Mouse (Mus musculus): ENCODE measurements at regions not wholly inside any gene's neighbourhood (a gene's known extent, or its start where the extent isn't known, plus 50 kb on each side); places are given as distances from the start of the nearest gene placed in this dataset.

DNA sequence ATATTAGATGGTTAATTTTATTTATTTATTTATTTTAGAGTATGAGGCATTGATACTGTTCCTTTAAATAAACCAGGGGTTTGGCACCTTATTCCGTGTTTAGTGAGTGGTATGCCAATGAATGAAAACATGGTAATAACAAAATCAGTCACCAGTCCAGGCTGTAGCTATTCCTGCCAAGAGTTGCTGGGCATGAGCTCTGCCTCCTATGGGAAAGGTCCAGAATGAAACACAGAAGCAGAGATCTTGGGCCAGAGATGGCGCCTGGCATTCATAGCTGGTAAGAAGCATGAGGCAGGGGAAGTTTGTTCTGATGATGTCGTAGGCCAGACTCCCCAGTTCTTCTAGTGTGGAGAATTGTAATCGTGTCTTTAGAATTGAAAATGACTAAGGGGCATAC, 190.9 kb upstream of the N4bp1 start:
- WGBS = 93% methylated on average over 4 of the region's 4 CpGs
- Histone ChIP-seq H3K36me3 (replicated peaks) (no peaks in the 10 kb centered on the region), H3K27ac (no peak overlapping the region), H3K4me1 (peaks cover 18% of the 10 kb centered on the region), H3K27me3 (ENCODE audit: poor library complexity, severe bottlenecking) (no peaks in the 10 kb centered on the region), H3K9me3 (no peaks in the 10 kb centered on the region), H3K4me3 (no peak overlapping the region)
- DNase-seq (ENCODE audit: extremely low spot score, low spot score) = no peak

DNA sequence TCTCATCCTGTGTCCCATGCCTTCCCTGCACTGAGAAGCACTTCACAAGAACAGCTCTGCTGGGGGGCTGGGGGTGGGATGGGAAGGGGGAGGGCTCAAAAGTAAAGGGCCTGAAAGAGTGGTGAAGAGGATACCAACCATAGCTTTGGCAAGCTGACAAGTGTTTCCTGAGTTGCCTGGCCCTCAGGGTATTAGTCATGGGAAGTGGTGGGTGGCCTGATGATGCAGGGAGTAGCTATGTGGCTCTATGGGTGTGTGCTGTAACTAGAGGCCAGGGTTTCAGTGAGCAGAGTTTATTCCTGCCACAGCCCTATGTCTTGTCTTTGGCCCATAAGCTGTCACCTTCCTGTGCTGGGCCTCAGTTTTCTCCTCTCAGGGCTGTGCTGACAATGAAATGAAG, 186.2 kb upstream of the N4bp1 start:
- Histone ChIP-seq H3K4me1 (no peaks in the 10 kb centered on the region), H3K4me3 (no peak overlapping the region), H3K9me3 (peaks cover 7% of the 10 kb centered on the region; the same call in 1 of the 2 replicates), H3K27me3 (ENCODE audit: poor library complexity, severe bottlenecking) (peaks cover 7% of the 10 kb centered on the region), H3K36me3 (replicated peaks) (no peaks in the 10 kb centered on the region), H3K27ac (no peak overlapping the region)
- DNase-seq (ENCODE audit: extremely low spot score, low spot score) = no peak

- no peak overlapping the region for H3K4me3 ChIP-seq
Measured at GRCm38 (mm10) chr8:87067106-87067505, 182.0 kb upstream of the N4bp1 start.

DNA sequence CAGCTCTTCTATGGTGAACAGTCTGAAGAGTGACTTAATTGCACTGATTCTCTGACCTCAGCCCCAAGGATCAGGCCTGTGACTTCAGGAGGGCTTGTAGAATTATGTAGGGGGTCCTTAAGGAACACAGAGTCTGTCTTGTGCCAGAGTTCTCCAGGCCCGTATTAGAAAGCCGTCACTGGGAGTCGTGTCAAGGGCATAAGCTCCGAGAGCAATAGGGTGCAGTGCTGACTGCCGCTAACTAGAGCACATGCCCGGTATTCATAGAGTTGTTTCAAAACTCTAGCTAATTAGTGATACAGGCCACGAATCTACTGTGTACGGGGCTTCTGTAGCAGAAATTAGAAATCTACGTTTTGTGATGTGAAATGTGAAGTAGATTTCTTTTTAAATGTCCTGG, 179.7 kb upstream of the N4bp1 start:
- WGBS = 86% methylated on average over 9 of the region's 9 CpGs
- 0 out of 2 replicates have a peak overlapping the region, but pooled peaks have one; percentile 31 for H3K27ac ChIP-seq
- H3K4me1 ChIP-seq = peaks cover 26% of the 10 kb centered on the region
- no peaks in the 10 kb centered on the region for H3K36me3 ChIP-seq (replicated peaks)
- H3K4me3 ChIP-seq = no peak overlapping the region
- H3K27me3 ChIP-seq (ENCODE audit: poor library complexity, severe bottlenecking) = peaks cover 35% of the 10 kb centered on the region
- peaks cover 7% of the 10 kb centered on the region; the same call in 1 of the 2 replicates for H3K9me3 ChIP-seq
- no peak for DNase-seq (ENCODE audit: extremely low spot score, low spot score)

More at GRCm38 (mm10) chr8:87067106-87067505, 182.0 kb upstream of the N4bp1 start:
- Histone ChIP-seq H3K27ac (no peak overlapping the region), H3K27me3 (ENCODE audit: poor library complexity, severe bottlenecking) (peaks cover 31% of the 10 kb centered on the region), H3K9me3 (peaks cover 7% of the 10 kb centered on the region; the same call in 1 of the 2 replicates), H3K36me3 (replicated peaks) (no peaks in the 10 kb centered on the region), H3K4me1 (peaks cover 26% of the 10 kb centered on the region)
- DNase-seq (ENCODE audit: extremely low spot score, low spot score) = no peak

DNA sequence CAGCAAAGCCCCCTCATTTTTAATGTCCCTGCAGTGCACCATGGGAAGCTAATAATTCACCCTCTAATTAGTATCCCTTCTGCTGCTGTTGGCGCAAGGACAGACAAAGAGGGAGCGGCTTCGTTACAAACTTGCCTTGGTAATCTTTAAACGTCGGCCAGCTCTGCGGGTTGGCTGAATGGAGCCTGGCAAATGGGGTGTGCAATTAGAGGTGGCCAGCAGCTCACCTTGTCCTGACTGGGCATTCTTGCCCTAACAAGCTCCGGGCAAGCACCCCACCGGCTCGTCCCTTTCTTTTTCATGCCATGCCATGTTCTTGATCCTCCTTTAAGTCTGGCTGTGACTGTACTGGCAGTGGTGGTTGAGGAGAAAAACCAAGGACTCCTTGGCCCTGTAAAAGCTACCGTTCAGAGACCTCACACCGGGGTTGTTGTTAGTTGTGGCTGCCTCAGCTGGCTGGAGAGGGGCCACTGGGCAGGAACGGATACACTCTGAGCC, 179.2 kb upstream of the N4bp1 start:
- Histone ChIP-seq H3K4me3 (no peak overlapping the region), H3K4me1 (peaks cover 26% of the 10 kb centered on the region), H3K36me3 (replicated peaks) (no peaks in the 10 kb centered on the region), H3K27me3 (ENCODE audit: poor library complexity, severe bottlenecking) (peaks cover 35% of the 10 kb centered on the region), H3K9me3 (peaks cover 7% of the 10 kb centered on the region; the same call in 1 of the 2 replicates), H3K27ac (0 out of 2 replicates have a peak overlapping the region, but pooled peaks have one; percentile 31)
- 39% methylated on average over 12 of the region's 12 CpGs for WGBS
- DNase-seq (ENCODE audit: extremely low spot score, low spot score) = peak; percentile 30

DNA sequence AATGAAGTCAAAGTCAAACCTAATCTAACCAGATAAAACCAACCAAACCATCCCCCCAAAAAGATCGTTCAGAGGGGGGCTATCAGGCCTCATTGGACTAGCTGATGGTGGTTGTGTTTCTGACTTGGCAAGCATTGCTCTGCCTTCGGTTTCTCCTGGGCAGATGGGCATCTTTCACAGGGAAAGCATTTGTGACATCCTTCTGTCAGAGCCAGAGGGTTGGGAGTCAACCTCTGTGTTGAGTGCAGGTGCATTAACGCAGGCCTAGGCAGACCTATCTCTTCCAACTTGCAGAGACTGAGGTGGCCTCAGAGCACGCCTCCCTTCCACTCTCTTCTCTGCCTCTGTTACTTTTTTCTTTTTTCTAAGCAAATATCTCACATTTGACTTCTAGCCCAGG, 178.5 kb upstream of the N4bp1 start:
- Histone ChIP-seq H3K4me3 (no peak overlapping the region), H3K9me3 (peaks cover 7% of the 10 kb centered on the region; the same call in 1 of the 2 replicates), H3K36me3 (replicated peaks) (no peaks in the 10 kb centered on the region), H3K4me1 (peaks cover 26% of the 10 kb centered on the region), H3K27me3 (ENCODE audit: poor library complexity, severe bottlenecking) (peaks cover 35% of the 10 kb centered on the region), H3K27ac (no peak overlapping the region)
- WGBS = 90% methylated on average over 4 of the region's 4 CpGs
- no peak for DNase-seq (ENCODE audit: extremely low spot score, low spot score)

DNA sequence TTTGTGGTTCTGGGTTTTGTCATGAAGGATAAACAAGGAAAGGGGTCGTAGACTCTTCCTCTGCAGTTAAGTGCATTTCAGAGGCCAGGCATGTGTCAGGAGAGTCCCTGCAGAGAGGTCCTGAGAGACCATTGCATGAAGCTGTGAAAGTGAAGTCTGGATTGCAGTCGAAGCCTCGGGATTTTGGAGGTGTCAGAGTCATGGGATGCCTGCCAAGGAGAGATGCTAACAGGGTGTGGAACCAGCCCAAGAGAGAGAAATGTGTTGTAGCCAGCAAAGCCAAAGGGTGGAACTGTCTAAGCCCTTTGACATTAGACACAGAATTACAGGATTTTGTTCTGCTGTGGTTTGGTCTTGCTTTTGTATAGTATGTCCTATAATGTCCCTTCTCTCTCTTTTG, 164.7 kb upstream of the N4bp1 start:
- WGBS = 78% methylated on average over 3 of the region's 3 CpGs
- no peak for DNase-seq (ENCODE audit: extremely low spot score, low spot score)
- H3K27ac ChIP-seq = no peak overlapping the region
- no peaks in the 10 kb centered on the region for H3K4me1 ChIP-seq
- H3K9me3 ChIP-seq = no peaks in the 10 kb centered on the region; the same call in 1 of the 2 replicates
- H3K27me3 ChIP-seq (ENCODE audit: poor library complexity, severe bottlenecking) = no peaks in the 10 kb centered on the region
- no peak overlapping the region for H3K4me3 ChIP-seq
- no peaks in the 10 kb centered on the region for H3K36me3 ChIP-seq (replicated peaks)

GRCm38 (mm10) chr8:87049196-87049595, 164.1 kb upstream of the N4bp1 start:
- Histone ChIP-seq H3K4me3 (no peak overlapping the region), H3K9me3 (no peaks in the 10 kb centered on the region; the same call in 1 of the 2 replicates), H3K36me3 (replicated peaks) (no peaks in the 10 kb centered on the region), H3K27me3 (ENCODE audit: poor library complexity, severe bottlenecking) (no peaks in the 10 kb centered on the region), H3K4me1 (no peaks in the 10 kb centered on the region), H3K27ac (no peak overlapping the region)
- 89% methylated on average over 4 of the region's 4 CpGs for WGBS
- DNase-seq (ENCODE audit: extremely low spot score, low spot score) = no peak

DNA sequence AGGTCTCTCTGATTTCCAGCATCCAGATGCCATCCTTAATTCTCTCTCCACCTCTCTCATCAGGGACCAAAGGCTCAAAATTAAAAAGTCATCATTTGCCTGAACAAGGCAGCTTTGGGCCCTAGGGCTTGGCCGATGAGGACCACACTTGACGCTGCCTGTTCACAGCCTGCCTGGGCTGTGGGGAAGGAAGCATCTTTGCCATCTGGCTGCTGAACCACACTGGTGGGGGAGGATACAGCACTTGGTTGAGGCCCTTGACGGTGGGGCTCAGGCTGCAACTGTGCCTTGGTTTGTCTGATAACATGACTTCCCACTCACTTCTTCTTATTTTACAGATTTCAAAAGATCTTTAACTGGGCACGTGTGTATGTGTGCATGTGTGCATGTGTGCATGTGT, 161.5 kb upstream of the N4bp1 start:
- Histone ChIP-seq H3K4me1 (no peaks in the 10 kb centered on the region), H3K36me3 (replicated peaks) (no peaks in the 10 kb centered on the region), H3K9me3 (no peaks in the 10 kb centered on the region; the same call in 1 of the 2 replicates), H3K4me3 (no peak overlapping the region), H3K27me3 (ENCODE audit: poor library complexity, severe bottlenecking) (no peaks in the 10 kb centered on the region), H3K27ac (no peak overlapping the region)
- no peak for DNase-seq (ENCODE audit: extremely low spot score, low spot score)
- 89% methylated on average over 4 of the region's 4 CpGs for WGBS

GRCm38 (mm10) chr8:87043016-87043415, 158.0 kb upstream of the N4bp1 start:
- 84% methylated on average over 5 of the region's 5 CpGs for WGBS

DNA sequence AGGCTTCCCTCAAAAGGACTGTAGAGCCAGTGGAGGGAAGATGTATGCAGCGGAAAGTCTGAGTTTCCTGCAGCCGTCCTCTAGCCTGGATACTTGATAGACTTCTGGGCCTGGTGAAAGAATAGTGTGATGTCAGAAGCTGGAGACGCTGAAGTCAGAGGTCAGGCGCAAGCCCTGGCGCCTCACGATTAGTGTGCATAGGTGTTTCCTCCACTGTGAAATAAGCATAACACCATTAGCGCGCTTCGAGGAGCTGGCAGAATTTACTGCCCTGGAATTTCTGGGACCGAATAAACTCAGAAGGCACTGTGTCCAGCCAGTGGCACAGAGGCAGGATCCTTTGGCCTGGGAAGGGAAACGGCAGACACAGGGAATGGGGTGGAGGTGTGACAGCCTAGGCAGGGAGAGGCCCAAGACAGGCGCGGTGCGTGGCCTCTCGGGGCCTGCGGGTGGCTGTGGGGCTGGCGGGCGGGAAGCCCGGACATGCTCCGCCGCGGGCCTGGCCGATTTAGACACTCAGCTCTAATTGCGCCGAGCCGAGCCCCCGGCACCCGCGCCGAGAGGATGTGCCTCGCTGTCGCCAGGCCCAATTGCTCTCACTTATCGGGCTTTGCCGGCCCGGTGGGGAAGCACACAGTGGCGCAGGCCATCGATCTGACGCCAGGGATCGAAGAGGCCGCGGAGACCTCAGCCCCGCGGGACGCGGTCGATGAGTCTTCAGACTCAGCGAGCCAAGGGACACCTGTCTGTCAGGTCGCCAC, 152.7 kb upstream of the N4bp1 start:
- WGBS = 5% methylated on average over 48 of the region's 48 CpGs
- Histone ChIP-seq H3K27ac (peak overlapping the region; percentile 75), H3K36me3 (replicated peaks) (no peaks in the 10 kb centered on the region), H3K9me3 (no peaks in the 10 kb centered on the region), H3K27me3 (ENCODE audit: poor library complexity, severe bottlenecking) (peaks cover 39% of the 10 kb centered on the region), H3K4me3 (peak overlapping the region; percentile 58), H3K4me1 (peaks cover 15% of the 10 kb centered on the region)
- DNase-seq (ENCODE audit: extremely low spot score, low spot score) = peak; percentile 44

More at GRCm38 (mm10) chr8:87043016-87043415, 158.0 kb upstream of the N4bp1 start:
- H3K9me3 ChIP-seq = no peaks in the 10 kb centered on the region
- DNase-seq (ENCODE audit: extremely low spot score, low spot score) = no peak
- H3K4me1 ChIP-seq = peaks cover 7% of the 10 kb centered on the region
- no peaks in the 10 kb centered on the region for H3K36me3 ChIP-seq (replicated peaks)
- H3K4me3 ChIP-seq = no peak overlapping the region
- peaks cover 18% of the 10 kb centered on the region for H3K27me3 ChIP-seq (ENCODE audit: poor library complexity, severe bottlenecking)
- no peak overlapping the region for H3K27ac ChIP-seq

- DNase-seq (ENCODE audit: extremely low spot score, low spot score) = no peak
- peaks cover 39% of the 10 kb centered on the region for H3K27me3 ChIP-seq (ENCODE audit: poor library complexity, severe bottlenecking)
- no peaks in the 10 kb centered on the region for H3K9me3 ChIP-seq
- peaks cover 15% of the 10 kb centered on the region for H3K4me1 ChIP-seq
- no peak overlapping the region for H3K4me3 ChIP-seq
- H3K27ac ChIP-seq = no peak overlapping the region
- H3K36me3 ChIP-seq (replicated peaks) = no peaks in the 10 kb centered on the region
- WGBS = 92% methylated on average over 10 of the region's 10 CpGs
Measured at GRCm38 (mm10) chr8:87035996-87036395, 150.9 kb upstream of the N4bp1 start.

DNA sequence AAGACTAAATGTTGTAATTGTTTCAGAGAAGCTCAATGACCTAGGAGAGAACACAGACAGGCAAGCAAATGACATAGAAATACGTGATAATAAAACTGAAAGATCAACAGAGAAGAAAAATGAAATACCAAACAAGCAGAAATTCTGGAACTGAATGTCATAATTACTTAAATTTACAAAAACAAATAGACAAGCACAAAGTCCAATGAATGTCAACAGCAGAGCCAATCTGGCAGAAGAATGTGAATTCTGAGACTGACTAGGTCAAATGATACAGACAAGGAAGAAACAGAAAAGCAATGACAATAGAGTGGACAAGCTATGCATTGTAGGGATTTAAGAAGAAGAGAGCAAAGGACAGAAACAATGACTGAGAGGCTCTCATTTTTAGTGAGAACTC, 143.1 kb upstream of the N4bp1 start:
- H3K4me1 ChIP-seq = no peaks in the 10 kb centered on the region
- no peaks in the 10 kb centered on the region for H3K36me3 ChIP-seq (replicated peaks)

More for the DNA sequence above, 143.1 kb upstream of the N4bp1 start:
- H3K27ac ChIP-seq = no peak overlapping the region
- no peak for DNase-seq (ENCODE audit: extremely low spot score, low spot score)
- no peaks in the 10 kb centered on the region for H3K27me3 ChIP-seq (ENCODE audit: poor library complexity, severe bottlenecking)
- H3K9me3 ChIP-seq = no peaks in the 10 kb centered on the region
- 91% methylated on average over 1 of the region's 1 CpGs for WGBS
- H3K4me3 ChIP-seq = no peak overlapping the region
